Mouse (Mus musculus): ENCODE results near the gene Shisa2.

DNA sequence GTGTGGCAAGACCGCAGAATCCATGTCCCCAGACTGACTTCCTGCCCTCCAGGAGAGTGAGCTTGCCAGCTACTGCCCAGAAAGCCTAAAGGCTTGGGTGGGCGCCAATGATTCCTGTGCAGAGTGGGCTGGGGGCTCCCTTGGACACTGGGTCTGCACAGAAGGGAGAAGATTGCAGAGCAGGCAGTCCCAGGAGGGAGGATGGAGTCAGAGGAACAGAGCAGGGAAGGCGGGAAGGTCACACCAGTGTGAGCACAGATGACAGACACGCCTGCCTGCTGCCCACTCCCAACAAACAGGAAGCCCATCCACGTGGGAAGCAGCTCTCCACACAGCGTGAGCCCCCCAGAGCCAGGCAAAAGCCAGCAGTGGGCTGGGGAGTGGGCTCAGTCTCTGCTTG is 24.2 kb downstream of the Shisa2 start:
- TF ChIP-seq EP300 (IDR thresholded peaks at IDR 0.05; ENCODE audit: low read depth) (no peak), CTCF (IDR thresholded peaks at IDR 0.05; ENCODE audit: low read depth) (no peak)

Data from liver, embryonic 14.5 days (tissue).